Mouse (Mus musculus) heart, embryonic 10.5 days (tissue): ENCODE results near the gene Cfap54. TPM values are rescaled to one million over a fixed set of nuclear protein-coding genes. Genes with fewer than 3 reads are reported as not detected.
A peak's percentile ranks its signal among the peaks of the same experiment; 100 is the strongest.

Source experiments
- DNase-seq: peaks from one replicate; pipeline ENCODE4 v3.0.0-alpha.2; 2017; ENCODE audit warnings: low spot score
- H3K27ac ChIP-seq: fragments of 300-500 bp; sonication (generic); 2 replicates; pipeline ENCODE4 v1.5.1; 2016; ENCODE audit warnings: mild to moderate bottlenecking
- H3K27me3 ChIP-seq: fragments of 300-500 bp; sonication (generic); 2 replicates; pipeline ENCODE4 v1.6.1; 2016; ENCODE audit warnings: mild to moderate bottlenecking; ENCODE audit not compliant: poor library complexity, insufficient read depth, severe bottlenecking
- H3K36me3 ChIP-seq: fragments of 300-500 bp; sonication (generic); 2 replicates; pipeline ENCODE4 v1.6.1; 2016; ENCODE audit warnings: mild to moderate bottlenecking, moderate library complexity
- H3K4me1 ChIP-seq: fragments of 300-500 bp; sonication (generic); 2 replicates; pipeline ENCODE4 v1.6.1; 2016; ENCODE audit warnings: mild to moderate bottlenecking
- H3K4me3 ChIP-seq: fragments of 300-500 bp; sonication (generic); 2 replicates; pipeline ENCODE4 v1.5.1; 2016; ENCODE audit warnings: mild to moderate bottlenecking, moderate library complexity
- H3K9me3 ChIP-seq: fragments of 300-500 bp; sonication (generic); 2 replicates; pipeline ENCODE4 v1.6.1; 2016; ENCODE audit warnings: mild to moderate bottlenecking, moderate library complexity
- WGBS: fragments of 180-500 bp; shearing (Covaris S2); methylation state at CpG from one replicate; pipeline ENCODE4 v1.1.7; 2016; 5-methylcytosine and 5-hydroxymethylcytosine counted together
- polyA plus RNA-seq: library from polyadenylated mRNA; unstranded; fragments of >200 nt; fragmentation: Nextera tagmentation; extraction: Ambion mirVana; gene quantifications from 2 replicates; pipeline ENCODE4 v1.2.1, GENCODE M21; 2016

The Cfap54 gene
- 0.11 and 0.23 TPM in 2 replicates for polyA plus RNA-seq

GRCm38 (mm10) chr10:93081133-93081779 lies at the start of gene Cfap54:
Gene Cfap54, minus strand, starts transcription at chr10:93081618.
- Histone ChIP-seq H3K36me3 (no peaks in the 10 kb centered on the region), H3K27ac (0 out of 2 replicates have a peak within 1 kb of the TSS, but pooled peaks have one; percentile 36), H3K4me3 (peak within 1 kb of the TSS; percentile 80), H3K4me1 (peaks cover 5% of the 10 kb centered on the region), H3K27me3 (no peaks in the 10 kb centered on the region), H3K9me3 (no peaks in the 10 kb centered on the region)
- peak; percentile 97 for DNase-seq
- WGBS = 2% methylated on average over 34 of the region's 34 CpGs

GRCm38 (mm10) chr10:93130456-93130940 lies 49.1 kb upstream of the Cfap54 start:
- DNase-seq = no peak
- Histone ChIP-seq H3K36me3 (no peaks in the 10 kb centered on the region), H3K27ac (no peak overlapping the region), H3K4me1 (no peaks in the 10 kb centered on the region), H3K9me3 (no peaks in the 10 kb centered on the region), H3K27me3 (no peaks in the 10 kb centered on the region), H3K4me3 (no peak overlapping the region)
- WGBS = 74% methylated on average over 10 of the region's 10 CpGs

- Histone ChIP-seq H3K4me3 (no peak overlapping the region), H3K9me3 (no peaks in the 10 kb centered on the region), H3K27me3 (no peaks in the 10 kb centered on the region), H3K4me1 (no peaks in the 10 kb centered on the region), H3K27ac (no peak overlapping the region), H3K36me3 (no peaks in the 10 kb centered on the region)
- whole genome bisulfite sequencing = 76% methylated on average over 9 of the region's 9 CpGs
- no peak for DNase-seq
Observed at GRCm38 (mm10) chr10:93129904-93130455, 48.6 kb upstream of the Cfap54 start.

GRCm38 (mm10) chr10:93129345-93129744 lies 47.9 kb upstream of the Cfap54 start:
- 86% methylated on average over 1 of the region's 1 CpGs for WGBS

GRCm38 (mm10) chr10:93128566-93128965 lies 47.1 kb upstream of the Cfap54 start:
- Histone ChIP-seq H3K9me3 (no peaks in the 10 kb centered on the region), H3K4me3 (no peak overlapping the region), H3K27me3 (no peaks in the 10 kb centered on the region), H3K27ac (no peak overlapping the region), H3K36me3 (no peaks in the 10 kb centered on the region), H3K4me1 (no peaks in the 10 kb centered on the region)
- no peak for DNase-seq
- WGBS = 82% methylated on average over 2 of the region's 2 CpGs

More at GRCm38 (mm10) chr10:93129345-93129744, 47.9 kb upstream of the Cfap54 start:
- Histone ChIP-seq H3K27me3 (no peaks in the 10 kb centered on the region), H3K27ac (no peak overlapping the region), H3K4me3 (no peak overlapping the region), H3K4me1 (no peaks in the 10 kb centered on the region), H3K36me3 (no peaks in the 10 kb centered on the region), H3K9me3 (no peaks in the 10 kb centered on the region)
- no peak for DNase-seq

- H3K4me3 ChIP-seq = no peak overlapping the region
- 86% methylated on average over 3 of the region's 3 CpGs for WGBS
- no peaks in the 10 kb centered on the region for H3K9me3 ChIP-seq
- H3K27ac ChIP-seq = no peak overlapping the region
- DNase-seq = no peak
- no peaks in the 10 kb centered on the region for H3K4me1 ChIP-seq
- H3K27me3 ChIP-seq = no peaks in the 10 kb centered on the region
- H3K36me3 ChIP-seq = no peaks in the 10 kb centered on the region
Observed at GRCm38 (mm10) chr10:93126025-93126424, 44.6 kb upstream of the Cfap54 start.

GRCm38 (mm10) chr10:93123957-93124613 lies 42.7 kb upstream of the Cfap54 start:
- Histone ChIP-seq H3K9me3 (no peaks in the 10 kb centered on the region), H3K27ac (peak overlapping the region; percentile 56; the same call in 1 of the 2 replicates), H3K4me3 (0 out of 2 replicates have a peak overlapping the region, but pooled peaks have one; percentile 24), H3K4me1 (no peaks in the 10 kb centered on the region), H3K27me3 (no peaks in the 10 kb centered on the region), H3K36me3 (no peaks in the 10 kb centered on the region)
- peak; percentile 81 for DNase-seq
- WGBS = 51% methylated on average over 12 of the region's 12 CpGs

GRCm38 (mm10) chr10:93123310-93123709 lies 41.9 kb upstream of the Cfap54 start:
- Histone ChIP-seq H3K27ac (peak overlapping the region; percentile 56; the same call in 1 of the 2 replicates), H3K4me1 (no peaks in the 10 kb centered on the region), H3K36me3 (no peaks in the 10 kb centered on the region), H3K4me3 (no peak overlapping the region), H3K9me3 (no peaks in the 10 kb centered on the region), H3K27me3 (no peaks in the 10 kb centered on the region)
- no peak for DNase-seq
- WGBS = 73% methylated on average over 4 of the region's 4 CpGs

GRCm38 (mm10) chr10:93122399-93123184 lies 41.2 kb upstream of the Cfap54 start:
- no peak for DNase-seq
- Histone ChIP-seq H3K9me3 (no peaks in the 10 kb centered on the region), H3K27ac (peak overlapping the region; percentile 38; the same call in 1 of the 2 replicates), H3K27me3 (no peaks in the 10 kb centered on the region), H3K36me3 (no peaks in the 10 kb centered on the region), H3K4me1 (no peaks in the 10 kb centered on the region), H3K4me3 (no peak overlapping the region)
- 70% methylated on average over 12 of the region's 12 CpGs for WGBS

GRCm38 (mm10) chr10:93121262-93121860 lies 39.9 kb upstream of the Cfap54 start:
- DNase-seq = no peak
- H3K4me1 ChIP-seq = no peaks in the 10 kb centered on the region
- 88% methylated on average over 6 of the region's 6 CpGs for WGBS

GRCm38 (mm10) chr10:93119809-93120208 lies 38.4 kb upstream of the Cfap54 start:
- Histone ChIP-seq H3K9me3 (no peaks in the 10 kb centered on the region), H3K27ac (no peak overlapping the region), H3K27me3 (no peaks in the 10 kb centered on the region), H3K4me3 (no peak overlapping the region), H3K4me1 (no peaks in the 10 kb centered on the region), H3K36me3 (no peaks in the 10 kb centered on the region)
- 83% methylated on average over 5 of the region's 5 CpGs for WGBS
- no peak for DNase-seq

More at GRCm38 (mm10) chr10:93121262-93121860, 39.9 kb upstream of the Cfap54 start:
- Histone ChIP-seq H3K36me3 (no peaks in the 10 kb centered on the region), H3K27me3 (no peaks in the 10 kb centered on the region), H3K27ac (no peak overlapping the region), H3K9me3 (no peaks in the 10 kb centered on the region), H3K4me3 (no peak overlapping the region)

- WGBS = 77% methylated on average over 3 of the region's 3 CpGs
- Histone ChIP-seq H3K36me3 (no peaks in the 10 kb centered on the region), H3K9me3 (no peaks in the 10 kb centered on the region), H3K27me3 (no peaks in the 10 kb centered on the region), H3K27ac (no peak overlapping the region), H3K4me3 (no peak overlapping the region), H3K4me1 (no peaks in the 10 kb centered on the region)
- no peak for DNase-seq
Observed at GRCm38 (mm10) chr10:93116636-93117035, 35.2 kb upstream of the Cfap54 start.
